Mouse (Mus musculus) heart, postnatal 0 days (tissue): ENCODE results near the gene Pik3cd. TPM values are rescaled to one million over a fixed set of nuclear protein-coding genes. Genes with fewer than 3 reads are reported as not detected.

Experiments used
- ATAC-seq: fragments of 200-750 bp; cut with Nextera tagmentation; 2 replicates; pipeline ENCODE4 v1.8.0; 2017; ENCODE audit warnings: low read depth, moderate number of reproducible peaks, moderate library complexity; ENCODE audit not compliant: insufficient read depth
- DNase-seq: peaks from one replicate; pipeline ENCODE4 v3.0.0-alpha.2; 2016; ENCODE audit warnings: low spot score
- H3K27ac ChIP-seq: fragments of 300-500 bp; sonication (generic); 2 replicates; pipeline ENCODE4 v1.5.1; 2014; ENCODE audit warnings: low read depth, mild to moderate bottlenecking
- H3K27me3 ChIP-seq: fragments of 300-500 bp; sonication (generic); 2 replicates; pipeline ENCODE4 v1.6.1; 2014; ENCODE audit warnings: low read length, mixed read lengths; ENCODE audit not compliant: control insufficient read depth, insufficient read depth
- H3K36me3 ChIP-seq: fragments of 300-500 bp; sonication (generic); replicated peaks from 2 replicates; pipeline ENCODE4 v1.6.1; 2014; ENCODE audit warnings: low read length, mixed read lengths; ENCODE audit not compliant: control insufficient read depth, insufficient read depth
- H3K4me1 ChIP-seq: fragments of 300-500 bp; sonication (generic); 2 replicates; pipeline ENCODE4 v1.6.1; 2014; ENCODE audit warnings: antibody characterized with exemption; ENCODE audit not compliant: control insufficient read depth, insufficient read depth
- H3K4me2 ChIP-seq: fragments of 300-500 bp; sonication (generic); 2 replicates; pipeline ENCODE4 v1.6.1; 2014; ENCODE audit warnings: low read depth, mild to moderate bottlenecking, low read length, moderate library complexity
- H3K4me3 ChIP-seq: fragments of 300-500 bp; sonication (generic); 2 replicates; pipeline ENCODE4 v1.5.1; 2014; ENCODE audit warnings: low read depth, low read length
- H3K9ac ChIP-seq: fragments of 300-500 bp; sonication (generic); replicated peaks from 2 replicates; pipeline ENCODE4 v1.6.1; 2014; ENCODE audit warnings: low read depth, low read length, mixed read lengths
- H3K9me3 ChIP-seq: fragments of 300-500 bp; sonication (generic); replicated peaks from 2 replicates; pipeline ENCODE4 v1.6.1; 2016; ENCODE audit warnings: low read length; ENCODE audit not compliant: control insufficient read depth
- CTCF ChIP-seq: IDR thresholded peaks from 2 replicates; pipeline ENCODE4 v1.5.1; 2016; ENCODE audit warnings: antibody characterized with exemption, control low read depth, low read depth
- EP300 ChIP-seq: IDR thresholded peaks from 2 replicates; pipeline ENCODE4 v1.6.1; 2016; ENCODE audit warnings: antibody characterized with exemption, low read depth
- WGBS: fragments of 180-500 bp; shearing (Covaris S2); extraction: QIAGEN DNeasy Blood & Tissue Kit; methylation state at CpG from one replicate; pipeline ENCODE4 v1.1.7; 2014; 5-methylcytosine and 5-hydroxymethylcytosine counted together
- polyA plus RNA-seq: library from polyadenylated mRNA; unstranded; fragments of >200 nt; fragmentation: Nextera tagmentation; extraction: Ambion mirVana; gene quantifications from 2 replicates; pipeline ENCODE4 v1.2.1, GENCODE M21; 2015
- total RNA-seq: library from RNA; depleted of rRNA; stranded (reverse); fragments of >200 nt; gene quantifications from 2 replicates; pipeline ENCODE4 v1.2.3, GENCODE M21; 2014; ENCODE audit warnings: low replicate concordance

Pik3cd gene
- total and polyA plus RNA-seq, 2 experiments from 2014 or later = 1.3 to 14.8 TPM

DNA sequence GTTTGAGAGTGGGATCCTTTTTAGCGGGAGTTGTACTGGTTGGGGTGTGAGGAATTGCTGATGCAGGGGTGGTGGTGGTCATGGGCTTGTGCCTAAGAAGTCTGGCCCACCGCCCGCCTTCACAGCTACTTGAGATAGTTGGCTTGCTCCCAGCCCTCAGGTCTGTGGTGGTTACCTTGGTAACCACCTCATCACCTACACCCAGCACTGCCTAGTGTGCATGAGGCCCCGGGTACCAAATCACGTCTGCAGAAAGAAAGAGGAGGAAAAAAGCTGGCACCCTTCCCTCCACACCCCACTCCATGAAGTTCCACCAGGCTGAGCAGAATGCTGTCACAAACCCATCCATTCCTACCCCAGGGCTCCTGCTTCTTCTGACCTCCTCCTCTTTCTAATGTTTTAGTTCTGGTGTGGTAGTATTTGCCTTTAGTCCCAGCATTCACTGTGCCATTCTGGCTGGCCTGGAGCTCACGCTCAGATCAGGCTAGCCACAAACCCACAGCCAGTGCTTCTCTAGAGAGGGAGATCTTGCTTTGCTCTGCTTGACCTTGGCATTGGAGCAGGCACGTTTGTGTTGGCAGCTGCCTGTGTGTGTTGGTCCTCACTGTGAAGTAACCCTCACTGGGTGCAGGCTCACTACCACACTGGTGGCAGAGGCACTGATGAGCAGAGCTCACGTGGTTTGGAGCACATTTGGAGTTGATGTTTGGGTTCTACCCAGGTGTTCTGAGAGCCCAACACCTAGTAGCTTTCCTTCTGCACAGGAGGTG lies 92.9 kb downstream of the Pik3cd start:
- H3K27me3 ChIP-seq = peaks cover 24% of the 10 kb centered on the region; the same call in 1 of the 2 replicates
- H3K27ac ChIP-seq = no peak overlapping the region
- no peak overlapping the region for H3K4me3 ChIP-seq
- WGBS = 64% methylated on average over 8 of the region's 8 CpGs
- ATAC-seq (no peak), DNase-seq (no peak)
- no peak overlapping the region for H3K9ac ChIP-seq
- TF ChIP-seq CTCF (no peak), EP300 (no peak)
- H3K9me3 ChIP-seq = 0 out of 2 replicates have a peak, but pooled peaks cover 3% of the 10 kb centered on the region
- no peaks in the 10 kb centered on the region for H3K36me3 ChIP-seq
- no peaks in the 10 kb centered on the region for H3K4me1 ChIP-seq
- no peak overlapping the region for H3K4me2 ChIP-seq

GRCm38 (mm10) chr4:149608309-149608638 lies 94.1 kb downstream of the Pik3cd start:
- ATAC-seq (no peak), DNase-seq (no peak)
- Histone ChIP-seq H3K36me3 (no peaks in the 10 kb centered on the region), H3K27me3 (peaks cover 31% of the 10 kb centered on the region; the same call in 1 of the 2 replicates), H3K9me3 (no peaks in the 10 kb centered on the region), H3K4me3 (no peak overlapping the region), H3K27ac (no peak overlapping the region), H3K9ac (no peak overlapping the region), H3K4me2 (no peak overlapping the region), H3K4me1 (no peaks in the 10 kb centered on the region)
- TF ChIP-seq EP300 = no peak
- TF ChIP-seq CTCF = no peak
- WGBS = 90% methylated on average over 6 of the region's 6 CpGs

GRCm38 (mm10) chr4:149607591-149608308 lies 94.6 kb downstream of the Pik3cd start:
- ATAC-seq (peak; percentile 27; the same call in 1 of the 2 replicates), DNase-seq (no peak)
- Histone ChIP-seq H3K4me3 (no peak overlapping the region), H3K4me1 (no peaks in the 10 kb centered on the region), H3K36me3 (no peaks in the 10 kb centered on the region), H3K4me2 (no peak overlapping the region), H3K27ac (no peak overlapping the region), H3K9me3 (no peaks in the 10 kb centered on the region), H3K9ac (no peak overlapping the region), H3K27me3 (peaks cover 37% of the 10 kb centered on the region)
- TF ChIP-seq CTCF (no peak), EP300 (no peak)
- WGBS = 57% methylated on average over 20 of the region's 20 CpGs

- TF ChIP-seq CTCF = no peak
- no peak overlapping the region for H3K27ac ChIP-seq
- H3K9ac ChIP-seq = no peak overlapping the region
- no peaks in the 10 kb centered on the region for H3K36me3 ChIP-seq
- no peak for DNase-seq
- ATAC-seq = 0 out of 2 replicates have a peak, but pooled peaks have one; percentile 36
- no peaks in the 10 kb centered on the region for H3K4me1 ChIP-seq
- H3K4me3 ChIP-seq = no peak overlapping the region
- H3K4me2 ChIP-seq = no peak overlapping the region
- no peaks in the 10 kb centered on the region for H3K9me3 ChIP-seq
- 53% methylated on average over 15 of the region's 15 CpGs for WGBS
- peaks cover 44% of the 10 kb centered on the region for H3K27me3 ChIP-seq
Measured at GRCm38 (mm10) chr4:149606766-149607358, 95.5 kb downstream of the Pik3cd start.

GRCm38 (mm10) chr4:149606056-149606455 lies 96.3 kb downstream of the Pik3cd start:
- 72% methylated on average over 18 of the region's 18 CpGs for WGBS
- H3K4me1 ChIP-seq = peaks cover 5% of the 10 kb centered on the region
- H3K4me3 ChIP-seq = no peak overlapping the region
- H3K9ac ChIP-seq = no peak overlapping the region
- H3K36me3 ChIP-seq = no peaks in the 10 kb centered on the region
- H3K4me2 ChIP-seq = no peak overlapping the region
- H3K27me3 ChIP-seq = peaks cover 44% of the 10 kb centered on the region
- no peaks in the 10 kb centered on the region for H3K9me3 ChIP-seq
- H3K27ac ChIP-seq = no peak overlapping the region
- no peak for TF ChIP-seq CTCF
- TF ChIP-seq EP300 = no peak
- DNase-seq (no peak), ATAC-seq (no peak)
